Mouse (Mus musculus) thymus, postnatal 4 days (tissue): Measurements from ENCODE around the gene Sphk2.

Experiments used
- DNase-seq: peaks from one replicate; pipeline ENCODE4 v3.0.0; 2021

The Sphk2 gene

DNA sequence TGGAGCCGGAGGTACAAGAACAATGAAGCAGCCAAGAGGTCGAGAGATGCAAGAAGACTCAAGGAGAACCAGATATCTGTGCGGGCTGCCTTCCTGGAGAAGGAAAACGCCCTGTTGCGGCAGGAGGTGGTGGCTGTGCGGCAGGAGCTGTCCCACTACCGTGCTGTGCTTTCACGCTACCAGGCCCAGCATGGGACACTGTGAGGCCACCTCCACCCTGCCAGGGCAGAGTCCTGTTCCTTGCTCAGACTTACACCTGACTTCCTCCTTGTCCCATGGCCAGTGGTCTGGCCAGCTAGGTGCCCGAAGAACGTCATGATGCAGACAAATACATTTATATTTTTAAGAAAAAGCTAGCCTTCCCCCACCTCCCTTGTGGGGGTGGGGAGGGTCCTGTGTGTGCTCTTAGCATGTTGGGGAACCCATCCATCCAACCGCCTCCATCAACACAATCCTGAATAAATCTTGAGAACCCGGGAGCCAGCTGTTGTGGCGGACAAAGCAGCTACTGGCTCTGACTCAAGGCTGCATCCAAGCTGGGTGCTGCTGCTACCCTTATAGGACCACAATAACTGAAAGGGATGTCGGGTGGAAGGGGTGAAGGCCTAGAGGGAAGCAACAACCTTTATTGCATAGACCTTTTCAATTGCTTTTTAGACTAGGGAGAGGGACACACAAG lies 8.0 kb downstream of the Sphk2 start:
- DNase-seq = peak; percentile 19

DNA sequence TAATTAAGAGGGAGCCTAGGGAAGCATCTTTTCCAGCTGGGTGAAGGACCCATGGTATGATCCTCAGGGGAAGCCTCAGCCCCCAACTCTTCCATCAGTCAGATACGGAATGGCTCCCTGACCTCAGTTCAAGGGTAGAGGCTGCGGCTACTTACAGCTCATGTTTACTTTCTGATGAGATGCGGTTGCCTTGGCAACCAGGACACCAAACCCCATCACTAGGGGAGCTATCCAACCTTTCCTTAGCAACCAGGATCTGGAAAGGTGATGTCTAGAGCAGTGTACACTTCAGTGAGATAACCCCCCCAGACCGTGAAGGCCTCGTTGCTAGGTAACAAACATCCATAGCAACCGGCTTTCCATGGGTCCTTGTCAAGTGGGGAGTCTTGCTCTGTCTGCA lies 8.8 kb downstream of the Sphk2 start:
- DNase-seq = peak; percentile 7

DNA sequence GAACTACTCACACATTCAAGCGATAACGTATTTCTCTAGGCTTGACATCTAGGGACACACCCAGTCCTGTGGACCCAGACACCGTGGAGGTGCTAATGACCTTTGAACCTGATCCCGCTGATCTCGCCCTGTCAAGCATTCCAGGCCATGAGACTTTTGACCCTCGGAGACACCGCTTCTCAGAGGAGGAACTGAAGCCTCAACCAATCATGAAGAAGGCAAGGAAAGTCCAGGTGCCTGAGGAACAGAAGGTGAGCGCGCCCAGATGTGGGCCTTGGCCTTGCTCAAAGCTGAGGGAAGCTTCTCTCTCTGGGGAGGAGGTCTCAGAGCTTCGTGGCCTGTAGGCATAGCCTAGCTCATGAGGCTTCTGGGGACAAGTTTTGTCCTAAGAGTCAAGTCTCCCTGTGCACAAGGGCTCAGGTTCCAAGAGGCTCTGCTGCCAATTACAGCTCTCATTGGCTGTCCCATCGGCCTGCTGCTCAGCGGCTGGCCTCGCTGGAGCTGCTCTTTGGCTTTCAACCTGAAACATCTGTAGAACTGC lies 9.5 kb downstream of the Sphk2 start:
- DNase-seq = peak; percentile 25

DNA sequence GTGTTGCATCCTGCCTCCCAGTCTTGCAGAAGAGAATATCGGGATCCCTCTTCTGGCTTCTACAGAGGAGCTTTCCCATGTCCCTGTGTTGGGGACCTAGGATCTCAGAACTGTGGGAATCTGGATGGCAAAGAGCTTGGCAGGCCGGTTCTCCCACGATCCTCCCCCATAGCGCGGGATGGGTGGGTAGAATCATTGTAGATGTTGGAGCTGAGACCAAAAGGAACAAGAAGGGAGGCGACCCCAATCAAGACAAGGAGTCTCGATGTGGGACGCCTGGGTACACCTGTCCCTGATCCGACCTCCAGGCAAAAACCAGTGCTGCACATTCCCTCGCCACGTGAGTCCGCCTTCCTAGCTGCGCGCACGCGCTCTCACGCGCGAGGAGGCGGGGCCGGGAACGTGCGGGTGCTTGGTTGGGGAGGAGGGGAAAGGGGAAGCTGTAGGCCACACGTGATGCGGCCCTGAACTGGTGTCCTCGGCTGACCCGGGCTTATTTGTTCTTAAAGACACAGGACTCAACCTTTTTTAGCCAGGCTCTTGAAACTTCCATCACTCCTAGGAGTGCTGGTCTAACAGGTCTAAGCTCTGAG lies 10.3 kb downstream of the Sphk2 start:
- DNase-seq = peak; percentile 91

DNA sequence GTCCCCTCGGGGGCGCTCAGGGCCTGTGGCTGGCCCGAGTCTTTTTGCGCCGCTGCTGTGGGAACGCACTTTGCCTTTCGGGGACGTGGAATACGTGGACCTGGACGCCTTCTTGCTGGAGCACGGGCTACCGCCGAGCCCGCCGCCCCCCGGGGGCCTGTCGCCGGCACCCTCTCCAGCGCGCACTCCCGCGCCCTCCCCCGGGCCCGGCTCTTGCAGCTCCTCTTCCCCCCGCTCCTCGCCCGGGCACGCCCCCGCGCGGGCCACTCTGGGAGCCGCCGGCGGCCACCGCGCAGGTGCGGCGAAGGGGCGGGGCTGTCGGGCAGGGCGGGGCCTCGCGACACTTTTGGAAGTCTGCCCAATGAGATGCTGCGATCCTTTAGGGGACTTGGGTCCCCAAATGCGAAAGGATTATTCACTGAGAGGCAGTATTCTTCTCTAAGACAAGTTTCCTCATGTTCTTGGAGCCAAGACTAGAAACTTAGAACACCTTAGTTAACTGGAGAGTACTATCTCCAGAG lies 11.0 kb downstream of the Sphk2 start:
- peak; percentile 97 for DNase-seq

DNA sequence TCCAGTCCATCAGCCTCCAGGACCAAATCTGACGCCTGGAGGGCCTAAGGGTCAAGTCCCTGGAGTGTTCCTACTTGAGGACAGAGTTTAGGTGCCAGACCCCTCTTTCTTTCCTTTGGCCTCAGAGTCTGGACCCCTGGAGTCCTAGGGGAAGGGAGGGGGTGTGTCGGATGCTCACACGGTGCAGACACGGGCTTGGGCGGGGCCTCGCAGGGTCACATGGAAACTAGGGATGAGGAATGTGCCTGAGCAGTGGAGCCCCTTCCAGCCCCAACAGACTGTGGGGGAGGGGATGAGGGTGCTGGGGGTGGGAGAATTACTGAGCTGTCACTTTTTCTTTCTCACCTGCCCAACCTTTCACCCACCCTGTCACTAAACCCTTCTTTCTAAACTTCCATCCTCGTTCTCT lies 11.9 kb downstream of the Sphk2 start:
- peak; percentile 69 for DNase-seq

DNA sequence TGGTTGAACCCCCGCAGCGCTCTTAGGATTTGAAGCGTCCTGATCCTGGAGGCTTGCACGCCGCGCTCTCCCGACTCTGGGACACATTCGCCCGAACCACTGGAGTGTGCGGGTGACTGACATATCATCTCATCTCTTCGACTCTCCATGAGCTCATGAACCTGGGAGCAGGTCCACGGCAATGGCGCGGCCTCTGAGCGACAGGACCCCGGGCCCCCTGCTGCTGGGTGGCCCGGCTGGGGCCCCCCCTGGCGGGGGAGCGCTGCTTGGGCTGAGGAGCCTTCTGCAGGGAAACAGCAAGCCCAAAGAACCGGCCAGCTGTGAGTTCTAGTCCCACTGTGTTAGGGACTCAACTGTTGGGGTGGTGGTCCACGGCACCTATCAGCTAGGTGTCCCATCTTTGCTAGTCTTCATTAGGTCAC lies 12.3 kb downstream of the Sphk2 start:
- peak; percentile 75 for DNase-seq

DNA sequence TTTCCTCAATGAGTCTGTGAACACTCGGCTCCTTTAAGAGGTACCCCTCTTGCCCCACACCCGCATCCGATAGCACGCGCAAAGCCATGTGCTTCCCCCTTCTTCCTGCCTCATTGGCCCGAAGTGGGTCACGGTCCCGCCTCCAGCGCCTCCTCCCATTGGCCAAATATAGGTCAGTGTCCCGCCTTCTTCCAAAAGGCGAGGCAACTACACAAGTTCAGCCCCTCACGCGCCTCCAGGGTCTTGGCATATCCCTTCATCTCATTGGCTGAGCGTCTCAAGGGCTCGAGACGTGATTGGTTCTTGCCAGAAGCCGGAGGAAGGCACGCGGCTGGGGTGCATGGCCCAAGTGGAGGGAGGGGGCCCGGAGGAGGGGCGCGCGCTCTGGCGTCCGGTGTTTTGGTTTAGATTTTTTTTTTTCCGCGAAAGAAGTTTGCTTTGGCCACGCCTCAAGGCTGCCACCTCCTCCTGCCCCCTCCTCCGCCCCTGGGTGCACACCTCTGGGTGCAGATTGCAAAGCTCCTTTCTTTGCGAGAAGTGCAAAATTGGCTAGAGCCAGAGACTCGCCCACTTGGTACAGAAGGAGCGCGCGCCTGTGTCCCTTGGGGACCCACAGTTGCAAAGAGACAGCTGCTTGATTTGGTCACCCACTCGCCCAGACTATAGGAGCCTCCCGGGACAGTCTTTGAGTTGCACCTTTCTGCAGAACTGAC lies 12.9 kb downstream of the Sphk2 start, which contains the start of gene Dbp:
Gene Dbp (plus strand): TSS at position 359 of the 713 bp plus-strand sequence.
- peak; percentile 95 for DNase-seq

DNA sequence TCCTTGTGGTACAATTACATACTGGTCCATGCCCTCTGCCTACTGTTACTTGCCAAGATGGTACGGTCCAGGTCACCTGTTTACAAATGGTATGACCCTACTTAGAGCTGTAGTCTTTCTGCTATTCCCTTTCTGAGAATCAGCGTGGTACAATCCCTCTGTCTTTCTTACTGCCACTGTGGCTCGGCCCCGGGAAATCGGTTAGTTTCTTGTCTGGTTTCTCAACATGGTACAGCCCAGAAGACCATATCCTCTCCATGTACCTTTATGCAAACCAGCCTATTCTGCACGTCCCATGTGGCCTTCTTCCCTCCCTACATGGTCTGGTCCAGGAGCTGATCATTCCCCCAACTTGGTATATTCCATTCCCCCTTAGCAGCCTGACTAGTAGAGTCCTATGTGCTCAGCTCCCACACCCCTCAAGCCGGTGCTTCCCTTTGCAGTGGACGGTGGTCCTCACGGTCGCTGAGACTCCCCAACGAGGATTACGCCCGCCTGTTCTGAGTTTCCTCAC lies 13.7 kb downstream of the Sphk2 start:
- DNase-seq = peak; percentile 67

DNA sequence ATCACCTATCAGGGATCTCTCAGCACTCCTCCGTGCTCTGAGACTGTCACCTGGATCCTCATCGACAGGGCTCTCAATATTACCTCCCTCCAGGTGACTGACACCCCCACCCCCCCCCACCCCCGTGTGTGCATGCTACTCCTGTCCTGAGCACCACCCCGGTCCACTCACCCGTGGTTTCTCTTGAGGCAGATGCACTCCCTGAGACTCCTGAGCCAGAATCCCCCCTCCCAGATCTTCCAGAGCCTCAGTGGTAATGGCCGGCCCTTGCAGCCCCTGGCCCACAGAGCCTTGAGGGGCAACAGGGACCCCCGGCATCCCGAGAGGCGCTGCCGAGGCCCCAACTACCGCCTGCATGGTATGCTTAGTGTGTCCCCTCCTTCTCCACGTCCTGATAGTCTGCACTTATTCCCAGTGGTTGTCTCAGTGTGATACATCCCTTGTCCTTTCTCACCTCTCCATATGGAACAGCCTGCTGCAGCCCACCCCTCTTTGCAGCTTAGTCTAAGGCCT lies 14.2 kb downstream of the Sphk2 start:
- peak; percentile 50 for DNase-seq

DNA sequence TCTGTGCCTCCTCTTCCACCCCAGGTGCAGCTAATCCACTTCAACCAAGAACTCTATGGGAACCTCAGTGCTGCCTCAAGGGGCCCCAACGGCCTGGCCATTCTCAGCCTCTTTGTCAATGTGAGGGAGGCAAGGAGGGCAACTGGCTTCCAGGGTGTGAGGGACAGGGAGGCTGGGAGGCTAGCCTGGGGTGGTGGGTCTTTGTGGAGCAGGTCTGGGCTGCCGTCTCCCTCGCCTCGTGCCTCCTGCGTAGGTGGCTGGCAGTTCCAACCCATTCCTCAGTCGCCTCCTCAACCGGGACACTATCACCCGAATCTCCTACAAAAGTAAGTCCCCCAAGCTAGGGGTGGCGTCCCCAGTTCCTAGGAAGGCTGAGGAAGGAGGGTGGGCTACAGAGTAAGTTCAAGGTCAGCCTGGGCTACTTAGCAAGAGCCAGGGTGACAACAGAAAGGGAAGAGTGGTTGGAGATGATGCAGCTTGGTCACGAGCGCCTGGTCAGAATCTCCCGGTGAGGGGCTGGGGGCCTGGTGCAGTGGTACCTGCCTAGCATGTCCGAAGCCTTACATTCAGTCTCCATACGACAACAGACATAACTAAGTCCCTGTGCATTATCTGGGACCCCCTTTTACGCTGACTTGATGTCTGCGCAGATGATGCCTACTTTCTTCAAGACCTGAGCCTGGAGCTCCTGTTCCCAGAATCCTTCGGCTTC lies 14.8 kb downstream of the Sphk2 start:
- DNase-seq = peak; percentile 27

DNA sequence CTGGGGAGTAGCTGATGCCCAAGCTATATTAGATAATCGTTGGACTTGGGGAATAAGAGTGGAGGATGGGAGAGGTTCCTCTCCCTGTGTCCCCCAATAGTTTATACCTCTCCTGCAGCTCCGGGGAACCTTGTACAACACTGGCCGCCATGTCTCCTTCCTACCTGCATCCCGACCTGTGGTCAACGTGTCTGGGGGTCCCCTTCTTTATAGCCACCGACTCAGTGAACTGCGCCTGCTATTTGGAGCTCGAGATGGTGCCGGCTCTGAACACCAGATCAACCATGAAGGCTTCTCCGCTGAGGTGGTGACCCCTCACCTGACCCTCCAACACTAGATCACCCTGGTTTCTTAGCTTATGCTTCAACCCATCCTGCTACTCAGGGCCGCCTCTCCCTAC lies 15.5 kb downstream of the Sphk2 start:
- DNase-seq = no peak

DNA sequence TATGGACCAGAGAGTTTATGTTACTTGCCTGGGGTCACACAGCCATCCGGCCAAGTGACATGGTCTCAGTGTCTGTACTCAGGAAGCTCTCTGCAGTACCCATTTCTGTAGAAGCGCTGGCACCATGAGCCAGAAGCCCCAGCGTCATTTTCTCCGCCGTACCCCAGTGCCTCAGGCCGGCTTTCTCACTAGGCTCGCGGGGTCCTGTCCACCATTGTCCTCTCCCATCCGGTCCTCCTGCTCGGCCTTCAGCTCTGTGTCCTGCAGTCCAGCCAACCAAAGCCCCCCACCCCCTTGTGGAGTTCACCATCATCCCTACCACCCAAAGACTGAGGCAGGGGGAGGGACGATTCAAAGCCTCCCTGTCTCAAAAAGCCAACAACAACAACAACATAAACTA lies 16.2 kb downstream of the Sphk2 start:
- DNase-seq = no peak

DNA sequence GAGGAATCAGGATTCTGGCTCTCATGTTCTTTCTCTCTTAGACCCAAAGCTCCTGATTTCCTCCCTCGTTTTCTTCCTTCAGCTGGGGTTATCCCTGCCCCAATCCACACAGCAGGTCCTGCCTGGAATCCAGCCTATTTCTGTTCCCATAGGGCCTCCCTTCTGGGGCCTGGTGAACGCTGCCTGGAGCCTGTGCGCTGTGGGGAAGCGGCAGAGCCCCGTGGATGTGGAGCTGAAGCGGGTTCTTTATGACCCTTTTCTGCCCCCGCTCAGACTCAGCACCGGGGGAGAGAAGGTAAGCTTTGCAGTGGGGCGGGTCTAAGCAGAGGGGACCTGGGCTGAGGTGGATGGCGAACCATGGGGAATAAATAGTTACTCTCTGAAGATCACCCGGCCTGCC lies 16.7 kb downstream of the Sphk2 start:
- DNase-seq = no peak

DNA sequence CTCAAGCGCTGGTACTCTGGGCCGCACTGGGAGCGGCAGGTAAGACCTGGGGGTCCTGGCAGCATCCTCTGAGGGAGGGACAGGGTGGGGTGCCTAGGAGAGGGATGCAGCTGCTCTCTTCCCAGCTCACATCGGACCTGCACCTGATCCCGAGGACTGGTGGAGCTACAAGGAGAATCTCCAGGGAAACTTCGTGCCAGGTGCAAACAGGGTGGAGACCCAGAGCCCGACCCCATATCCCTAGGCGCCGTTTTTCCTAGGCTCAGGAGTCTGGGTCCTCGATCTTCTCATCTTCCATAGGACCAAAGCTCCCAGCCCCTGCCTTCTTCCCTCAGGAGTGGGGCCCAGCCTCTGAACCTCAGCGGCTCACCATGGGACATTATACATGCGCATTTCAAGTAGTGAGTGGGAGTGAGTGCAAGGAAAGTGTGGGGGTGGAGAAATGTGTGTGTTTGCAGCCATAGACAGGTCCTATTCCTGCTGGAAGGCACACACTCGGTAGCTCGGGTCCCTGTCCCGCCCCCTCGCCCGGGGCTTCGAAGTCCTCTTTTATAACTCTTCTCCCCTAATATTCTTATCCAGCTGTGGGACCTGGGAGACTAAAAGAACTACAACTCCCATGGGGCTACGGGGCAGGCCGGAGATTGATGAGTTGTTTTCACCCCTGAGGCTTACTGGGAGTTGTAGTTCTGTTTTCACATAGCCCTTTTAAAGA lies 17.3 kb downstream of the Sphk2 start:
- peak; percentile 76 for DNase-seq

DNA sequence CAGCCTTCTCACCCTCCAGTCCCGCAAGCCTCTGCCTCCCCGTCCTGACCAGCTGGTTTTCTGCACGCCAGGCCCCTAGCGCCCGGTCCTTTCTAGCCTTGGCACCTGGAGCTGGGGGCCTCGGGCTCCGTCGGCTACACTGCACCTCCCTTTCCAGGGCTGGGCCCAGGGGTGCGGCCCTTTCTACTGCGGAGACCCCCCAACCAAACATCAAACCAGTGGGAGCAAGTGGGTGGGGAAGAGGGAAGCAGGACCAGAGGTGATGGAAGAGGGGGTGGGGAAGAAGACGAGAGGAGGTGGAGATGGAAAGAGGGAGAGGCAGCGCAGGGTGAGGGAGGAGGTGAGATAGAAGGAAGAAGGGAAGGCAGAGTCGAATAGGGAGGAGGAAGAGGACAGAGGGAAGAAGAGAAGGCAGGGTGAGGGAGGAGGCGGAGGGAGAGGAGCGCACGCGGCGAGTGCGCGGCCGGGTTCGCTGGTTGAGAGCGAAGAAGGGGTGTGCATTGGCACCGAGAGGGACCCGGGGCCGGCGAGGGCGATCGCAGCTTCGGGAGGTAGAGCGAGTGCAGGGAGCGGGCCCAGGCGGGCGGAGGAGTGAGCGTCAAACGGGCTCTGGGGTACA lies 18.2 kb downstream of the Sphk2 start, which contains the start of gene Car11:
Gene Car11 (plus strand): TSS at position 321 of the 619 bp plus-strand sequence.
- peak; percentile 66 for DNase-seq

DNA sequence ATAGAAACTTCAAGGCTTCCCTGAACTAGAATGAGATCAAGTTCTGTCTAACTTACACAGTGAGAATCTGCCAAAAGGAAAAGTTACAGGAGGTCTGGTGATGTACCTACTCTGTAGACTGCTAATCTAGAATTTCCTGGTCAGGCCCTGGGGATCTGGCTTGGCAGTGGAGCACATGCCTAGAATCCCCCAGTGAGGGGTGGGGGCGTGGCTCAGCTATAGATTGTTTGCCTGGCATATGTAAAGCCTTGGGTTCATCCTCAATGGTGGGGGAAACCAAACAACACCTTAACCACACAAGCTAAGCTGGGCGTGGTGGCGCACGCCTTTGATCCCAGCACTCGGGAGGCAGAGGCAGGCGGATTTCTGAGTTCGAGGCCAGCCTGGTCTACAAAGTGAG lies 19.9 kb downstream of the Sphk2 start:
- peak; percentile 24 for DNase-seq

DNA sequence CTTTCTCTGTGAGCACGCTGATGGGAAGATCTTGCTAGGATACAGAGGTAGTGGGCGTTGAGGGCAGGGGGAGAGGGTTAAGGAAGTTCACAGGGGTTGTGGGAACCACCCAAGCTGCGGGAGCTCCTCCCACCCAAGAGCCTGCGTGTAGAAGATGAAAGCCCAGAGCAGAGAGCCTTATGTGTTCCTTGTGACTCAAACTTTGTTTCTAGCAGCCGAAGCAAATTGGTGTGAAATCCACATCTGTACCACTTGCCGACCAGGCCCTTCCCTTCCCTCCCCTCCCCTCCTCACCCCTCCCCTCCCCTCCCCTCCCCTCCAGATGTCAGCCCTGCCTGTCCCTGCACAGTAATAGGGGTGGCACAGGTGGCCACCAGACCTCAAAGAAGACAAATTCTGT lies 22.7 kb downstream of the Sphk2 start:
- peak; percentile 57 for DNase-seq

DNA sequence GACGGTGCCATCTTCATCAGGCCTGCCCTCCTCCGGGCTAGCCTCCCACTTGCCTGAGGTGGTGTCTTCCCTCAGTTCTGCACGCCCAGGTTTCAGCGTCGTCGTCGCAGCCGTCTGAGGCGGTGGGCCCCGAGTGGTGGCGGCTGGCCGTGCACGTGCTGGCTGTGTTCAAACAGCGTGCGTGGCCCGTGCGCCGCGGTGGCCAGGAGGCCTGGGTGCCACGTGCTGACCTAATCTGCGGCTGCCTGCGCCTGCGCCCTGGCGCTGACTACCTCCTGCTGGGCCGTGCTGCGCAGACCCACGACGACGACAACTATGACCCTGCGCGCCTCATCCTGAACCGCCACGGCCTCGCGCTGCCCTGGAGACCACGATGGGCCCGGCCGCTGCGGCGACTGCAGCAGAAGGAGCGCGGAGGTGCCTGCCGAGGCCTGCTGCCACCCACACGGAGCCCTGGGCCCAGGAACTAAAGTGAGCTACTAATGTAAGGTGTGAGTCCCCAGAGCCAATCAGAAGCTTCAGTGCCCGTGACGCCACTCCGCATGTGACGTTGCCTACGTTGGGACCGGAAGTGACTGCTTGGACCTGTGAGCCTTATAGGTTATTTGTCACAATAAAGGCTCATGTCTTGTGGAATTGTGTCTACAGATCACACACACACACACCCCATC lies 23.7 kb downstream of the Sphk2 start, which contains the start of gene Sec1:
Gene Sec1 (minus strand): TSS at position 482 of the 671 bp plus-strand sequence.
- DNase-seq = peak; percentile 24

DNA sequence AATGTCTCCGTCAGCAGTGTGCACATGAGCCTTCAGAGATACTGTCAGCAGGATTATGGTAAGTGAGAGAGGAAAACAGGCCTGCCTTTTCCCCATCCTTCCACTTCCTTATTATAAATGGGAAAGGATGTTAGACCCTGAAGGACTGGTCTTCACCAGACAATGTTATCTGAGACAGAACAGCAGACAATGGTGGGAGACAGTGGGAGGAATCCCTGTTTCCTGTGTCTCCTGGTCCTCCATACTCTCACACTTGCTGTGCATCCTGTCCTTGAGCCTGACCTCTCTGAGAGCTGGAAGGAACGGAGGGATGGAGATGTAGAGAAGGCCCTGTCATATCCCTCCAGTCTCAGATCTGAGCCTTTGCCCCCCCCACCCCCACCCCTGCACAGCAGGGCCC lies 25.4 kb downstream of the Sphk2 start:
- DNase-seq = no peak
